Mouse (Mus musculus) leukemia stem cell, adult 10-12 weeks (primary cell): ENCODE measurements around the gene Olfr704. TPM values are rescaled to one million over a fixed set of nuclear protein-coding genes. Genes with fewer than 3 reads are reported as not detected.

ENCODE experiments used
- polyA plus RNA-seq: library from polyadenylated mRNA; stranded (reverse); fragments of >175 nt; gene quantifications from 2 replicates; pipeline ENCODE4 v1.2.3, GENCODE M21; 2012; ENCODE audit warnings: low replicate concordance

Olfr704 gene
- polyA plus RNA-seq = not detected in 2 replicates

DNA sequence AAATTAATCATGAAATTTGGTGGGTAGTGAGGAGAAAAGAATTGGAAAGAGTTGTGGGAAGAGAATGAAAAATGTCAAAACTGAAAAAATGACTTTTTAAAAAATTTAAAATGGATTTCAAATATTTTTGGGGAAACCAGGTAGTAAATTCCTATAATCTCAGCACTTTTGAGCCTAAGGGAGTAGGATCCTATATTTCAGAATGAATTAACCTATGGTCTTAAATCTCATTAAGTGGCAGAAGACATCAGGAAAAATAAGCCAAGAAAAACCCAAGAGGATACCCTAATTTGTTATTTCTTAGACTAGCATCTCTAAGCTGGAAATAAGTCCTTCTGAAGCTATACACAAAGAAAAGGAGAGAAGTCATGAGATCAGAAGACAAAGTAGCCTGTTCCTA is at the start of gene Olfr704:
Gene Olfr704 (plus strand): TSS at position 301 of the 400 bp plus-strand sequence.

GRCm38 (mm10) chr7:106813829-106814228 is 49.2 kb upstream of the Olfr704 start, which contains the start of gene Olfr701:
Gene Olfr701, plus strand, starts transcription at chr7:106814129.

GRCm38 (mm10) chr7:106833793-106834192 is 29.2 kb upstream of the Olfr704 start, which contains the start of gene Olfr702:
Gene Olfr702, minus strand, starts transcription at chr7:106833893.

GRCm38 (mm10) chr7:106843060-106843459 is 19.9 kb upstream of the Olfr704 start, which contains the start of gene Olfr703:
Gene Olfr703, plus strand, starts transcription at chr7:106843360.

GRCm38 (mm10) chr7:106876791-106877190 is 13.8 kb downstream of the Olfr704 start, which contains the start of gene Olfr705:
Gene Olfr705, minus strand, starts transcription at chr7:106876891.

DNA sequence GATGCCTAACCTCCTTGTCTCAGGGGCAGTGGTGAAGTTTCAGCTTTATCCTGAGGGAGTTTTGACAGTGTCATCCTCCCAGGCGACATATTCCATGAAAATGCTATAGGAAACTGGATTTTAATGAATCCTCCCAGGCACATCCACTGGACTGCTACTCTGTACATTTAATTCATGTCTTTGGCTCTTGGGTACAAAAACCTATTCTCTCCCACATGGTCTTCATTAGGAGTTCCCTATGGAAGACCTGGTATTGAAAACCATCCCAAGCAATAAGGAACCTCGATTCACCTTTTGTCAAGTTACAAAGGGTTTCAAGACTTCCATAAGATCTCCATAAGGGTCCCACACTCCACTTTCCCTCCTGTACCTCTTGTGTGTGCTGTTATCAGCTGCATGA is 25.1 kb downstream of the Olfr704 start, which contains the start of gene Olfr706:
Gene Olfr706 (minus strand): TSS at position 101 of the 400 bp plus-strand sequence.

GRCm38 (mm10) chr7:106901141-106901540 is 38.2 kb downstream of the Olfr704 start, which contains the start of gene Olfr707:
Gene Olfr707, minus strand, starts transcription at chr7:106901241.

DNA sequence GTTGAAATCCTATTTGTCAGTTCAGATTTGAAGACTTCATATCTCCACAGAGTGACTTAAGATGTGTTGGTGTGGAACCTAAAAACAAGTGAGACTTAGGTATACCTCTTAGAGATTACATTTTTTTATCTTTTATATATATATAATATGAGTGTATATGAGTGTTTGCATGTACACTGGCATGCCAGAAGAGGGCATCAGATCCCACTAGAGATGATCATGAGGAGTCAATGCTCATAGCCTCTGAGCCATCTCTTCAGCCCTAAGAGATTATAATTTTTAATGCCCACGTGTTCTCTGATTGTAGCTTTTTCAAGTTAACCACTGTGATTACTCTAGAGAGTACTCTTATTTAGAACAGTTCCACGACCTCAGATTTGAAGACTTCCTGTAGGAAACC is 44.7 kb downstream of the Olfr704 start, which contains the start of gene Olfr1532-ps1:
Gene Olfr1532-ps1 (plus strand): TSS at position 326 of the 400 bp plus-strand sequence.

Other genes starting within 250 kb of the Olfr704 start
- not detected in 2 replicates for gene Olfr693, start 182.6 kb upstream of the Olfr704 start, polyA plus RNA-seq
- not detected in 2 replicates for gene Olfr694, start 171.4 kb upstream of the Olfr704 start, polyA plus RNA-seq
- gene Olfr695, start 146.8 kb upstream of the Olfr704 start, polyA plus RNA-seq = not detected in 2 replicates
- gene Olfr697, start 120.7 kb upstream of the Olfr704 start, polyA plus RNA-seq = not detected in 2 replicates
- not detected in 2 replicates for gene Olfr698, start 107.8 kb upstream of the Olfr704 start, polyA plus RNA-seq
- gene Olfr699, start 70.0 kb upstream of the Olfr704 start, polyA plus RNA-seq = 0.06 TPM in 1 of 2 replicates, not detected in the other
- not detected in 2 replicates for gene Olfr700, start 54.4 kb upstream of the Olfr704 start, polyA plus RNA-seq
- not detected in 2 replicates for gene Olfr701, start 49.1 kb upstream of the Olfr704 start, polyA plus RNA-seq
- not detected in 2 replicates for gene Olfr702, start 29.3 kb upstream of the Olfr704 start, polyA plus RNA-seq
- not detected in 2 replicates for gene Olfr703, start 19.8 kb upstream of the Olfr704 start, polyA plus RNA-seq
- not detected in 2 replicates for gene Olfr705, start 13.7 kb downstream of the Olfr704 start, polyA plus RNA-seq
- not detected in 2 replicates for gene Olfr706, start 25.0 kb downstream of the Olfr704 start, polyA plus RNA-seq
- gene Olfr707, start 38.1 kb downstream of the Olfr704 start, polyA plus RNA-seq = not detected in 2 replicates
- not detected in 2 replicates for gene Olfr1532-ps1, start 44.8 kb downstream of the Olfr704 start, polyA plus RNA-seq
- not detected in 2 replicates for gene Olfr709-ps1, start 69.0 kb downstream of the Olfr704 start, polyA plus RNA-seq
- gene Olfr710, start 85.1 kb downstream of the Olfr704 start, polyA plus RNA-seq = not detected in 2 replicates
- not detected in 2 replicates for gene Olfr6, start 100.8 kb downstream of the Olfr704 start, polyA plus RNA-seq
- gene Olfr711, start 112.3 kb downstream of the Olfr704 start, polyA plus RNA-seq = not detected in 2 replicates
- gene Olfr2, start 142.9 kb downstream of the Olfr704 start, polyA plus RNA-seq = not detected in 2 replicates
- not detected in 2 replicates for gene Olfr713, start 168.0 kb downstream of the Olfr704 start, polyA plus RNA-seq
- gene Olfr714, start 207.8 kb downstream of the Olfr704 start, polyA plus RNA-seq = not detected in 2 replicates
- gene Olfr17, start 230.0 kb downstream of the Olfr704 start, polyA plus RNA-seq = not detected in 2 replicates
- gene Olfr715b, start 247.2 kb downstream of the Olfr704 start, polyA plus RNA-seq = not detected in 2 replicates